Mouse (Mus musculus) heart, embryonic 14.5 days (tissue): ENCODE results near the gene Rack1. TPM values are rescaled to one million over a fixed set of nuclear protein-coding genes. Genes with fewer than 3 reads are reported as not detected.

Experiments used
- ATAC-seq: fragments of 200-750 bp; cut with Nextera tagmentation; 2 replicates; pipeline ENCODE4 v1.8.0; 2017; ENCODE audit warnings: low read depth, moderate TSS enrichment; ENCODE audit not compliant: insufficient number of reproducible peaks, insufficient read depth, low FRiP score
- H3K27ac ChIP-seq, 2 experiments: fragments of 200-500 bp in 1 of 2; fragments of 300-500 bp in 1 of 2; sonication (generic) in 1 of 2; replicated peaks in 1 of 2; 2 replicates each; pipeline ENCODE4 v1.5.1; 2012 to 2014; ENCODE audit warnings: low read depth in 2 of 2, low read length in 2 of 2, control low read depth in 1 of 2, mild to moderate bottlenecking in 1 of 2, mixed read lengths in 1 of 2; ENCODE audit not compliant: control insufficient read depth in 1 of 2, insufficient read depth in 1 of 2
- H3K27me3 ChIP-seq: fragments of 300-500 bp; sonication (generic); 2 replicates; pipeline ENCODE4 v1.6.1; 2014; ENCODE audit warnings: mild to moderate bottlenecking, low read length, control low read depth; ENCODE audit not compliant: control insufficient read depth, insufficient read depth
- H3K36me3 ChIP-seq: fragments of 300-500 bp; sonication (generic); 2 replicates; pipeline ENCODE4 v1.6.1; 2014; ENCODE audit warnings: mild to moderate bottlenecking, control low read depth, low read length, mixed read lengths; ENCODE audit not compliant: control insufficient read depth, insufficient read depth
- H3K4me1 ChIP-seq, 2 experiments: fragments of 200-500 bp in 1 of 2; fragments of 300-500 bp in 1 of 2; sonication (generic) in 1 of 2; 2 replicates each; pipeline ENCODE4 v1.6.1; 2012 to 2014; ENCODE audit warnings: low read length in 2 of 2, control low read depth in 1 of 2, mixed read lengths in 1 of 2; ENCODE audit not compliant: control insufficient read depth in 2 of 2, insufficient read depth in 2 of 2
- H3K4me2 ChIP-seq: fragments of 300-500 bp; sonication (generic); 2 replicates; pipeline ENCODE4 v1.6.1; 2014; ENCODE audit warnings: mild to moderate bottlenecking, low read length
- H3K4me3 ChIP-seq, 2 experiments: fragments of 200-500 bp in 1 of 2; fragments of 300-500 bp in 1 of 2; sonication (generic) in 1 of 2; 2 replicates each; pipeline ENCODE4 v1.5.1; 2012 to 2014; ENCODE audit warnings: low read length in 2 of 2, mild to moderate bottlenecking in 2 of 2, control low read depth in 1 of 2, low read depth in 1 of 2, moderate library complexity in 1 of 2; ENCODE audit not compliant: control insufficient read depth in 1 of 2, insufficient read depth in 1 of 2
- H3K9ac ChIP-seq: fragments of 300-500 bp; sonication (generic); 2 replicates; pipeline ENCODE4 v1.6.1; 2014; ENCODE audit warnings: mild to moderate bottlenecking, low read length
- H3K9me3 ChIP-seq: fragments of 300-500 bp; sonication (generic); 2 replicates; pipeline ENCODE4 v1.6.1; 2016; ENCODE audit warnings: low read length, control low read depth; ENCODE audit not compliant: control insufficient read depth
- WGBS: fragments of 180-500 bp; shearing (Covaris S2); extraction: QIAGEN DNeasy Blood & Tissue Kit; methylation state at CpG from one replicate; pipeline ENCODE4 v1.1.7; 2014; 5-methylcytosine and 5-hydroxymethylcytosine counted together
- polyA plus RNA-seq: library from polyadenylated mRNA; unstranded; fragments of >200 nt; fragmentation: Nextera tagmentation; extraction: Ambion mirVana; gene quantifications from 2 replicates; pipeline ENCODE4 v1.2.1, GENCODE M21; 2014

Rack1 gene
- polyA plus RNA-seq, 1 experiment from 2014 or later: 512 TPM

DNA sequence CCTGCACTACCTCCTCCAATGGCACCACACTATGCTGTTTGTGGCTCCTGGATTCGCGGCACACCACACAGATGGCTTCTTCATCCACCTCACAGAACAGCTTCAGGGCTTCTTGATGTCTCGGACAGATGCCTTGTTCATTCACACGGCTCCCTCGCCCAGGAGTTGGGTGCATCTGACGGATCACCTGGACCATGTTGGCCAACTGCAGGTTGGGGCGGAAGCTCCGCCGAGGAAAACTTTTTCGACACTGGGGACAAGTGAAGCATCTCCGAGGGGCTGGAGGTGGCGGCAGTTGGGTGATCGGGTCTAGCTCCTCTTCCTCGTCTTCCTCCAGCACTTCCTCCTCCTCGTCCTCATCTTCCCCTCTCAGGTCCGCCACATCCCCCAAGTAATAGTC, 15.7 kb downstream of the Rack1 start:
- Histone ChIP-seq H3K36me3 (peaks cover 46% of the 10 kb centered on the region), H3K4me3 (peak overlapping the region; percentile 82 to 86), H3K27me3 (no peaks in the 10 kb centered on the region), H3K9me3 (no peaks in the 10 kb centered on the region), H3K4me1 (peaks cover 7 to 14% of the 10 kb centered on the region in 2 experiments), H3K4me2 (peak overlapping the region; percentile 90), H3K9ac (peak overlapping the region; percentile 89), H3K27ac (no peak overlapping the region)
- 74% methylated on average over 16 of the region's 16 CpGs for WGBS
- ATAC-seq: no peak

DNA sequence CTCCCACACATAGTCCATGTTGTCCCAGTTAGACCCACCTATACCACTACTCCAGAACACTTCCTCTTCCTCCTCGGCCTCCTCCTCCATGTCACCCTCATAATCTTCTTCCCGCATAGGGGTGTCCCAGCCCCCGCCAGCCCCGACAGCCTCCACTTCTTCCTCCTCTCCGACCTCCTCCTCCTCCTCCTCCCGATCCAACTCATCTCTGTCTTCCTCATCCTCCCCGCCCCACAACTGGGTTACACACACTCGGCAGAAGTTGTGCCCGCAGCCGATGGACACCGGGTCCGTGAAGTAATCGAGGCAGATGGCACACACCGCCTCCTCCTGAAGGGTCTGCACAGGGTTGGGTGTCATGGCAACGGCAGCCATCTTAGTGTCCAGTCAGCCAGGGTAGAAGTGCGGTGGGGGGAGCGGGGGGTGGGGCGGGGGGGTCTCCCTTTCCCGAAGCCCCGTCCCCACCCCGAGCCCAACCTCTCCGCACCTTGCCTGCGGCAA, 16.2 kb downstream of the Rack1 start:
- peak overlapping the region; percentile 89 for H3K9ac ChIP-seq
- H3K4me2 ChIP-seq: peak overlapping the region; percentile 90
- H3K4me1 ChIP-seq: peaks cover 7 to 14% of the 10 kb centered on the region in 2 experiments
- 0 out of 2 replicates have a peak, but pooled peaks have one; percentile 15 for ATAC-seq
- no peaks in the 10 kb centered on the region for H3K9me3 ChIP-seq
- H3K27me3 ChIP-seq: no peaks in the 10 kb centered on the region
- peaks cover 41% of the 10 kb centered on the region for H3K36me3 ChIP-seq
- H3K27ac ChIP-seq: peak overlapping the region; percentile 18 to 93; a peak in 2 of 4 replicates
- WGBS: 3% methylated on average over 22 of the region's 23 CpGs
- H3K4me3 ChIP-seq: peak overlapping the region; percentile 82 to 86

DNA sequence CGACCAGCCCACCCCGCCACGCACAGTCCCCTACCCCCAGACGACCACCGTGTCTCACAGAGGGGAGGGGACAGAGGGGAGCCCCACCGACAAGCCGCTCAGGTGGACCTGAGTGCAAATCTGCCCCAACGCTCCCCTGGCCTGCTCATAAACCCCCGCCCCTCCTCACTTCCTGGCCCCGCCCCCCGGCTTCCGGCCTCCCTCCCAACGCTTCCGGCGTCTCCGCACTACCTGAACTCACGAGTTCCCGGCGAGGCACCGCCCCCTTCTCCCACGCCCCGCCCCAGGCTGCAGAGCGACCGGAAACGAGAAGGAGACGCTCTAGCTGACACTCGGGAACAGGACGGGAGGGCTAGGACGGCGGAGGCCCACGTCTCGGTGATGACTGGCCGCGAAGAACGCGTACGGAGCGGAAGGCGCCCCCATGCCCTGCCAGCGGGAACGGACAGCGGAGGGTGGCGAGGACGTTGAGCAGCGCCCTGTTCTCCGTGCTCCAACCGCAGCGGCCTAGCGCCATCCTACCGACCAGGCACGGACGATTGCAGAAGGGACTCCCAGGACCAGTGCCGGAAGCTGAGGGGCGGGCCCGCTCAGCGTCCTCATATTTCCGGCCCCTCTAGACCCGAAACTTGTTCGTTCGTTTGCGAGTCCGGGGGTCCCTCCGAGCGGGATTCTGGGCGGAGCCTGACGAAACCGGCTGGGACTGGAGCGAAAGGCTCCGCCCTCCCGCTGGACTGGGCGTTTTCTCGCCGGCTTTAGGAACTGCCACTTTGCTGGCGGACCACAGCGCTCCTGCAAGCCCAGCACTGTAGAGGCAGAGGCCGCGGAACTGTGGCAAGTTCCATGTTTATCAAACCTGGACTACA, 16.9 kb downstream of the Rack1 start, which contains the start of gene Trim41:
Gene Trim41 (minus strand): TSS at position 554 of the 866 bp plus-strand sequence.
- Histone ChIP-seq H3K4me1 (peaks cover 7 to 14% of the 10 kb centered on the region in 2 experiments), H3K4me3 (peak within 1 kb of the TSS; percentile 86 to 90), H3K27me3 (no peaks in the 10 kb centered on the region), H3K9me3 (no peaks in the 10 kb centered on the region), H3K36me3 (peaks cover 34% of the 10 kb centered on the region), H3K9ac (peak within 1 kb of the TSS; percentile 89), H3K27ac (peak within 1 kb of the TSS; percentile 93 to 98), H3K4me2 (peak within 1 kb of the TSS; percentile 90)
- under 1% methylated on average over 75 of the region's 77 CpGs for WGBS
- ATAC-seq: peak; percentile 97

DNA sequence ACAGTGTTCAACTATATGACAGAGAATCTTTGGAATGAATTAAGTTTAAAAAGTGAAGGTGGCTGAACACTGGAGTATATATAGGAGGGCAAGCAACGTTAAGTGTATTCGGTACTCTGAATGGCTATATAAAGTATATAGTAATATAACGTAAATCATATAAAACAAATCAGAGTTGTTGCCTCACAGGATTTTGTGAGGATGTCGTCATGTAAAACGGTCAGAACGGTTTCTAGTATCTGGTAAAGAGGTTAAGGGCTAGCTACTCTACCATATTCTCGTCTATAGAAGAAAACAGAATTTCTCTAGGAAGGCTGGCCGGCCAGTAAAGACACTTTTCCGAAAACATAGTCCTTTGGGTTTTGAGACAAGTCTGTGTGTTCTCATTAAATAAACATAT, 17.7 kb downstream of the Rack1 start:
- peak overlapping the region; percentile 93 to 98 for H3K27ac ChIP-seq
- H3K9me3 ChIP-seq: no peaks in the 10 kb centered on the region
- H3K9ac ChIP-seq: peak overlapping the region; percentile 89
- peaks cover 26% of the 10 kb centered on the region; the same call in 1 of the 2 replicates for H3K36me3 ChIP-seq
- 8% methylated on average over 9 of the region's 9 CpGs for WGBS
- H3K27me3 ChIP-seq: no peaks in the 10 kb centered on the region
- ATAC-seq: no peak
- peak overlapping the region; percentile 86 to 90 for H3K4me3 ChIP-seq
- peaks cover 7 to 14% of the 10 kb centered on the region in 2 experiments for H3K4me1 ChIP-seq
- H3K4me2 ChIP-seq: peak overlapping the region; percentile 87

DNA sequence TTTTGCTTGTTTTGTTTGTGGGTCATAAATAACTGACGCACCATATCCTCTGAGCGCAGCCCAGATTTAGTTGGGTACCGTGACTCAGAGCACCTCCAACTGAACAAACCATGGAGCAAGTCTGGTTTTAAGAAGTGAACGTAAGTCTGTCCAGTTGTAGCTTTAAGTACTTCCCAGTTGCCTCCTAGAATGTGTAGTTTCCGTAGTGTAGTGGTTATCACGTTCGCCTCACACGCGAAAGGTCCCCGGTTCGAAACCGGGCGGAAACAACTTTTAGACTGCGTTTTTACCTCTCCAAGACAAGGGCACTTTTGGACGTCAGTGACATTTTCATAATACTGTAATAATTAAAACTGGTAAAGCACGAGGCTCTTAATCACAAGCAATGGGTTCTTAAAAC, 18.2 kb downstream of the Rack1 start:
- ATAC-seq: no peak
- H3K4me3 ChIP-seq: peak overlapping the region; percentile 49 to 86
- H3K27me3 ChIP-seq: no peaks in the 10 kb centered on the region
- peaks cover 22% of the 10 kb centered on the region; the same call in 1 of the 2 replicates for H3K36me3 ChIP-seq
- WGBS: under 1% methylated on average over 16 of the region's 16 CpGs
- peak overlapping the region; percentile 56 to 93 for H3K27ac ChIP-seq
- peak overlapping the region; percentile 89 for H3K9ac ChIP-seq
- H3K4me1 ChIP-seq: peaks cover 7 to 16% of the 10 kb centered on the region in 2 experiments
- no peaks in the 10 kb centered on the region for H3K9me3 ChIP-seq
- H3K4me2 ChIP-seq: peak overlapping the region; percentile 87

DNA sequence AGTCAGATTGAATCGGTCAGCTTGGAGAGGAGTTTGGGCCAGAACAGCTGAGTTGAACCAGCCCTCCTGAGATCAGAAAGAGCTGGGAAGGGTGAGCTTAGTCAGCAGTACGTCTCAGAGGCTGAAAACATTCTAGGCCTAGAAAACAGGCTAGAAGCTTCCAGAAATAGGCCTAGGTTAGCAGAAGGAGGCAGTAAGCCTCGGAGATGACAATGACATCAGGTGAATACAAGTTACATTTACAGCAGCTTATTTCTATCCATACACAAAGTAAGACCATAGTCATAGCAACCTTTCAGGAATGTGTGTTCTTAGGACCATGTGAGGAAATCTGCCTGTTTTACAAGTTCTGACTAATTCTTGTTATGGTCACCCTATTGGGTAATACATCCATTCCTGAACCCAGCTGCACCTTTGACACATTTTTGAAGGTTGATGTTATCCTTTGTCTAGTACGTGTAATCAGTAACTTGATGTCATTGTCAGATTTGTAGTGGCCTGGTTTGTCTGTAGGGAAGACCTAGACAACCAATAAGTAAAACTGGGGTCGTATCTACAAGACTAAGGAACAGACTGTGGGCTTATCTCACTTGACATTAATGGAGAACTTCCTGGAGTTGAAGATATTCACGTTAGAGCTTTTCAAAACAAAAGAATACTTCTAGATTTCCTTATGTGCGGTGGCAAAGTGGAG, 19.6 kb downstream of the Rack1 start:
- no peak overlapping the region for H3K4me3 ChIP-seq
- peak overlapping the region in 1 of 2 experiments; percentile 51; a peak in 3 of 4 replicates for H3K27ac ChIP-seq
- H3K4me1 ChIP-seq: peaks cover 11 to 27% of the 10 kb centered on the region in 2 experiments
- no peak overlapping the region for H3K9ac ChIP-seq
- no peak for ATAC-seq
- peaks cover 2% of the 10 kb centered on the region; the same call in 1 of the 2 replicates for H3K27me3 ChIP-seq
- H3K9me3 ChIP-seq: no peaks in the 10 kb centered on the region
- 60% methylated on average over 7 of the region's 7 CpGs for WGBS
- H3K36me3 ChIP-seq: peaks cover 10% of the 10 kb centered on the region; the same call in 1 of the 2 replicates
- H3K4me2 ChIP-seq: no peak overlapping the region

DNA sequence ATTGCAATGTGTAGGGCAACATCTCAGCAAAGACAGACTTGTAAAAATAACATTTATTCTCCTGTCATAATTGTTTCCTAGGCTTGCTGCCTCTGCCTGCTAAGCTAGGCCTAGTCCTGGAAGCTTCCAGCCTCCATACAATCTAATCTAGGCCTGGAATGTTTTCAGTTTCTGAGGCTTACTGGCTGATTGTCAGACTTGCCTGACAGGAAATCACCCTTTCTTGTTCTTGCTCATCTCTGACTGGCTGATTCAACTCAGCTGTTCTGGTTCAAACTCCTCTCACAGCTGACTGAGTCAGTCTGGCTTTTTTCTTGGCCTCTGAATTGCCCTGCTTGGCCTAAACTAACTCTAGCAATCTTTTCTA, 20.2 kb downstream of the Rack1 start:
- Histone ChIP-seq H3K9me3 (no peaks in the 10 kb centered on the region), H3K27ac (peak overlapping the region; percentile 26 to 51), H3K9ac (no peak overlapping the region), H3K36me3 (peaks cover 6% of the 10 kb centered on the region; the same call in 1 of the 2 replicates), H3K4me2 (no peak overlapping the region), H3K4me3 (no peak overlapping the region), H3K4me1 (peaks cover 11 to 24% of the 10 kb centered on the region in 2 experiments), H3K27me3 (peaks cover 5% of the 10 kb centered on the region; the same call in 1 of the 2 replicates)
- ATAC-seq: no peak
